Mouse (Mus musculus): Measurements from ENCODE around the gene Rchy1. TPM values are rescaled to one million over a fixed set of nuclear protein-coding genes. Genes with fewer than 3 reads are reported as not detected.

Gene Rchy1
- total RNA-seq (2018; cell fraction: chromatin; rRNA removed) = 100 to 1,000 TPM in 4 of 26 experiments, 10 to 100 TPM in 22; 20.6 to 128 (median 84.2) TPM
- 10 to 100 TPM; 17.0 to 41.2 (median 25.5) TPM for total RNA-seq (2018; cell fraction: cytosol; rRNA removed)
- 100 to 1,000 TPM in 2 of 26 experiments, 10 to 100 TPM in 24; 21.8 to 115 (median 62.4) TPM for total RNA-seq (2018; cell fraction: nucleus; rRNA removed)
- 30.9 to 38.2 TPM (median 33.5 TPM) in 3 replicates for polyA plus RNA-seq (2018)

DNA sequence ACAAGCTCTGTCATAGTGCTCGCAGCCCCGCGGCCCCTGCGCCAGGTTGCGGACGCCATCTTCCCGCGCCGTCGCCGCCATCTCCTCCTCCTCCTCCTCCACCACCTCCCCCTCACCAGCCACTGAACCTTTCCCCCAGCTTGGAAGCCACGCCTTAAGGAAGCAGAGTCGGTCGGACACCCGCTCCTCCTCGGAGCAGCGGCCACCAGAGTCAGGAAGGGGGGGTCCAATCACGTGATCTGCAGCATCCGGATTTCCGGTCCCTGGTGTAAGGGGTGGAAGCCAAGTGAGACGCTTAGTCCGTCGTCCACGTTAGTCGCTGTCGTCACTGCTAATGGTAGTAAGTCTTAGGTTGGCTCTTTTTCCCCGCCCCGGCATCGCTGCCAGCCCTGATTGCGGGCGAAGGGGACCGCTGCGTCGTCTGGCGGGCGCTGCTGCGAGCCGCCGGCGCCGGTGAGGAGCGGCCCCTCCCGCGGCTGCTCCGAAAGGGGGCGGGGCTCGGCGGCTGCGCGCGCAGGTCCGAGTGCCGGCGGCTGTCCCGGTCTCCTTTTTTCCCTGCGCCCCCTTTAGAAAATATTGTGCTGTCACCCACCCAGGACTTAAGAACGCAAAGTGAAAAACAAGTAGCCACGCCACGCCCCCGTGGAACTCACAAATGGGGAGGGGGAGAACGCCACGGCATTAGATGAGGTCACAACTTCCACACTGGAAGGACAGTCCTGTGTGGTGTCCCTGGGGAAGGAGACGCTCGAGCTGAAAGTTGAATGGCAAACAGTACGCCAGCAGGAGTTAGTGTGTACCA, at the start of gene Rchy1:
Gene Rchy1, minus strand, starts transcription at position 430 of the 802 bp plus-strand sequence.
- H3K79me2 ChIP-seq (ENCODE audit: inconsistent target) = peaks cover 40% of the 10 kb centered on the region
- no peaks in the 10 kb centered on the region; the same call in 1 of the 2 replicates for H3K36me3 ChIP-seq (ENCODE audit: inconsistent target)
- H3K4me3 ChIP-seq (ENCODE audit: inconsistent target) = peak within 1 kb of the TSS; percentile 65
- H3K27ac ChIP-seq = peak within 1 kb of the TSS; percentile 98
- 2% methylated on average over 54 of the region's 65 CpGs for WGBS (ENCODE audit: missing documents)

GRCm38 (mm10) chr5:92011756-92012155, 48.9 kb upstream of the Rchy1 start:
- no peak overlapping the region for H3K27ac ChIP-seq
- no peak overlapping the region for H3K4me3 ChIP-seq (ENCODE audit: inconsistent target)
- 92% methylated on average over 7 of the region's 7 CpGs for WGBS (ENCODE audit: missing documents)
- no peaks in the 10 kb centered on the region for H3K36me3 ChIP-seq (ENCODE audit: inconsistent target)
- H3K79me2 ChIP-seq (ENCODE audit: inconsistent target) = no peaks in the 10 kb centered on the region

DNA sequence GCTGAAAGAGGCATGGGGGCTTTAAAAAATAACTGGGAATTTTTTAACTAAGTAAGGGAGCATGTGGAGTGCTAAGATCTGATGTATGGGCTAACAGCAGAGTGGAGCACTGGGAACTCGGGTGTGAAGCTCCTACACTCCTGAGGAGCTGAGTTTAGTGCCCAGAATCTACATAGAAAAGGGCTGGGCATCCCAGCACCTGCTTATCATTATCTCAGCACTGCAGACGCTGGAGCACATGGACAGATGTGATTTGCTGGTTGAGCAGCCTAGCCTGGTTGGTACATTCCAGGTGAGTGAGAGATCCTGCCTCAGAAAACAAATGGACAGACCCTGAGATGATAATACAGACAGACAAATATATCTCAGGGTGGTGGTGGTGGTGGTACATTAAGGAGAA, 47.0 kb upstream of the Rchy1 start:
- Histone ChIP-seq H3K4me3 (ENCODE audit: inconsistent target) (no peak overlapping the region), H3K79me2 (ENCODE audit: inconsistent target) (no peaks in the 10 kb centered on the region), H3K36me3 (ENCODE audit: inconsistent target) (no peaks in the 10 kb centered on the region), H3K27ac (no peak overlapping the region)
- WGBS (ENCODE audit: missing documents) = 77% methylated on average over 2 of the region's 2 CpGs

DNA sequence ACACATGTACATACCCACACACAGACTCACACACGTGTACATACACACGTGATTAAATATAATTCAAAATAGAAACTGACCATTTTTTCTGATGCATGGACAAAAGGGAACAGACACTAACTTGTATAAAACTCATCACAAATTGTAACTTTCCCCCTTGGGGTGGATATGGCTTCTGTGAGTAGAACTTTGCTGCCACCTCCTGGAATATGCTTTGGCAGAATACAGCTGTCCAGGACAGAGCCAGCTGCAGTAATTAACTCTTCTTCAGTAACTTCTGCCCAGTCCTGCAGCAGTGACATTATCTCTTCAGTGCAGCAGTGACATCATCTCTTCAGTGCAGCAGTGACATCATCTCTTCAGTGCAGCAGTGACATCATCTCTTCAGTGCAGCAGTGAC, 40.1 kb upstream of the Rchy1 start:
- WGBS (ENCODE audit: missing documents) = 64% methylated on average over 2 of the region's 2 CpGs
- no peak overlapping the region for H3K27ac ChIP-seq
- H3K36me3 ChIP-seq (ENCODE audit: inconsistent target) = no peaks in the 10 kb centered on the region
- H3K4me3 ChIP-seq (ENCODE audit: inconsistent target) = no peak overlapping the region
- no peaks in the 10 kb centered on the region for H3K79me2 ChIP-seq (ENCODE audit: inconsistent target)

- WGBS (ENCODE audit: missing documents) = 12% methylated on average over 2 of the region's 2 CpGs
- H3K36me3 ChIP-seq (ENCODE audit: inconsistent target) = no peaks in the 10 kb centered on the region
- no peak overlapping the region for H3K27ac ChIP-seq
- no peak overlapping the region for H3K4me3 ChIP-seq (ENCODE audit: inconsistent target)
- H3K79me2 ChIP-seq (ENCODE audit: inconsistent target) = no peaks in the 10 kb centered on the region
Measured at GRCm38 (mm10) chr5:92000770-92001169, 37.9 kb upstream of the Rchy1 start.

DNA sequence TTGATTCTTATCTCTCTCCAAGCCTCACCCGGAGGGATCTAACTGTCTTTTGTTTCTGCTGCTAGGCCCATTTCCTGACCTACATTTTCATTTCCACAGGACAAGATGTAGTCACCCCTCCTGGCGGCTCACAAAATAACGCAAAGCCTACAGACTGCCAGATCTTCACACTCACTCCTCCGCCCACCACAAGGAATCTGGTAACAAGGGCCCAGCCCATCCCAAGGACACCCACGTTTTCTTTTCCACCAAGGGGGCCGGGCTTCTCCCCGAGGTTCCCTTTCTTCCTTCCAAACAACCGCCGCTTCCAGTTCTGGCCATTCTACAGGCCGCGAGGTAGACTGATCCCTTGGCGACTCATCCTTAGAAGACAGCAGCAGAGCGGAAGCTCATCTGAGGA, 31.7 kb upstream of the Rchy1 start:
- 84% methylated on average over 8 of the region's 13 CpGs for WGBS (ENCODE audit: missing documents)
- no peaks in the 10 kb centered on the region for H3K79me2 ChIP-seq (ENCODE audit: inconsistent target)
- H3K4me3 ChIP-seq (ENCODE audit: inconsistent target) = no peak overlapping the region
- no peaks in the 10 kb centered on the region for H3K36me3 ChIP-seq (ENCODE audit: inconsistent target)
- H3K27ac ChIP-seq = no peak overlapping the region

DNA sequence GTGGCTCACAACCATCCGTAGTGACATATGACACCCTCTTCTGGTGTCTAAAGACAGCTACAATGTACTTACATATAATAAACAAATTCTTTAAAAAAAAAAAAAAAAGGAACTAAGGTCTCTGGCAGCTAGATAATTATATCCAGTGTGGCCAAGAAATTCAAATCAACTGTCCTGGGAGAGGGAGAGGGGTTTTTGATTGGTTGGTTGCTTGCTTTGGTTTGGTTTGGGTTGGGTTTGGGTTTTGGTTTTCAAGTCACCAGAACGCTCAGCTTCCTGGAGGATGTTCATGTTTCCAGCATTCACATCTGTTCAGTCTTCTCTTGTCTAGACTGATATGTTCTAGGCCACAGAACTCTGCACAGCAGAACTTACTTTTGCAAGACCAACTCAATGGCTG, 30.2 kb upstream of the Rchy1 start:
- no peaks in the 10 kb centered on the region for H3K36me3 ChIP-seq (ENCODE audit: inconsistent target)
- WGBS (ENCODE audit: missing documents) = 89% methylated on average over 2 of the region's 2 CpGs
- H3K27ac ChIP-seq = no peak overlapping the region
- H3K4me3 ChIP-seq (ENCODE audit: inconsistent target) = no peak overlapping the region
- no peaks in the 10 kb centered on the region for H3K79me2 ChIP-seq (ENCODE audit: inconsistent target)

GRCm38 (mm10) chr5:91991191-91991937, 28.5 kb upstream of the Rchy1 start:
- H3K27ac ChIP-seq = no peak overlapping the region
- no peaks in the 10 kb centered on the region for H3K36me3 ChIP-seq (ENCODE audit: inconsistent target)
- 88% methylated on average over 5 of the region's 6 CpGs for WGBS (ENCODE audit: missing documents)
- H3K79me2 ChIP-seq (ENCODE audit: inconsistent target) = no peaks in the 10 kb centered on the region
- H3K4me3 ChIP-seq (ENCODE audit: inconsistent target) = no peak overlapping the region

DNA sequence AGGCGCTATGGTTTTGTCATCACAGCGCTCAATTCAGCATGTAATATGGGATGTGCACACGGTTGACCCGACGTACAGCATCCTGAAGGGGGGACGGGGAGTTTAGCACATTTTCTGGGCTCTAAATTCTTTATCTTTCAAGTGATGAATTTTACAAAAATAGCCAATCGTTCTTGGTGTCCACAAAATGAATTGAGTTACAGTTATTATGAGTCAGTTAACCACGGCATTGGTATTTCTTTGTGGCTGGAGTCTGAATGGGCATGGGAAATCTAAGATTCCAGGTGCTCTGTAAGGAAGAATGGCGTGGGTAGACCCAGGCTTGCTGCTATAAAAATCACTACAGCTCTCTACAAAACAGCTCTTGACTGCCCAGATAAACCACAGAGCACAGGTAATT, 26.4 kb upstream of the Rchy1 start:
- H3K79me2 ChIP-seq (ENCODE audit: inconsistent target) = no peaks in the 10 kb centered on the region
- 87% methylated on average over 9 of the region's 9 CpGs for WGBS (ENCODE audit: missing documents)
- no peak overlapping the region for H3K4me3 ChIP-seq (ENCODE audit: inconsistent target)
- no peaks in the 10 kb centered on the region for H3K36me3 ChIP-seq (ENCODE audit: inconsistent target)
- no peak overlapping the region for H3K27ac ChIP-seq

- no peak overlapping the region for H3K27ac ChIP-seq
- H3K4me3 ChIP-seq (ENCODE audit: inconsistent target) = no peak overlapping the region
- H3K79me2 ChIP-seq (ENCODE audit: inconsistent target) = no peaks in the 10 kb centered on the region
- H3K36me3 ChIP-seq (ENCODE audit: inconsistent target) = no peaks in the 10 kb centered on the region
- 96% methylated on average over 2 of the region's 2 CpGs for WGBS (ENCODE audit: missing documents)
Measured at GRCm38 (mm10) chr5:91987799-91988198, 24.9 kb upstream of the Rchy1 start.

- 75% methylated on average over 4 of the region's 4 CpGs for WGBS (ENCODE audit: missing documents)
- Histone ChIP-seq H3K27ac (no peak within 1 kb of the TSS), H3K4me3 (ENCODE audit: inconsistent target) (no peak within 1 kb of the TSS), H3K79me2 (ENCODE audit: inconsistent target) (no peaks in the 10 kb centered on the region), H3K36me3 (ENCODE audit: inconsistent target) (no peaks in the 10 kb centered on the region)
Measured at GRCm38 (mm10) chr5:91987236-91987635, 24.4 kb upstream of the Rchy1 start, which contains the start of gene Odaph. TSS of gene Odaph (plus strand) at chr5:91987475.

DNA sequence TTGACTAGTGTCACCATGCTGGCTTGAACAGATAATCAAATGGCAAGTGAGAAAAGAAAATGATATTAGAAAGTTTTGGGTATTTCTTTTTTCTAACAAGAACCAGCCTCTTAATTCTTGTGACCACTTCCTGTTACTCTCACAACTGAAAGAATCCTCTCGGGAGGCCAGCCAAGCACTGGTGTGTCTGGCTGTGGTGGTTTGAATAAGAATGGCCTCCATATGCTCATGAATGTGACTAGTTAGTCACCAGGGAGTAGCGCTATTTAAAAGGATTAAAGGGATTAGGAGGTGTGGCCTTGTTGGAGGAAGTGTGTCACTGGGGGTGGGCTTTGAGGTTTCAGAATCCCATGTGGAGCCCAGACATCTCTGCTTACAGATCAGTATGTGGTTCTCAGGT, 22.9 kb upstream of the Rchy1 start:
- WGBS (ENCODE audit: missing documents) = 74% methylated on average over 2 of the region's 2 CpGs
- Histone ChIP-seq H3K4me3 (ENCODE audit: inconsistent target) (no peak overlapping the region), H3K27ac (no peak overlapping the region), H3K79me2 (ENCODE audit: inconsistent target) (no peaks in the 10 kb centered on the region), H3K36me3 (ENCODE audit: inconsistent target) (no peaks in the 10 kb centered on the region)

- WGBS (ENCODE audit: missing documents) = 84% methylated on average over 2 of the region's 2 CpGs
- H3K27ac ChIP-seq = no peak overlapping the region
- no peaks in the 10 kb centered on the region for H3K79me2 ChIP-seq (ENCODE audit: inconsistent target)
Measured at GRCm38 (mm10) chr5:91983490-91983889, 20.6 kb upstream of the Rchy1 start.

DNA sequence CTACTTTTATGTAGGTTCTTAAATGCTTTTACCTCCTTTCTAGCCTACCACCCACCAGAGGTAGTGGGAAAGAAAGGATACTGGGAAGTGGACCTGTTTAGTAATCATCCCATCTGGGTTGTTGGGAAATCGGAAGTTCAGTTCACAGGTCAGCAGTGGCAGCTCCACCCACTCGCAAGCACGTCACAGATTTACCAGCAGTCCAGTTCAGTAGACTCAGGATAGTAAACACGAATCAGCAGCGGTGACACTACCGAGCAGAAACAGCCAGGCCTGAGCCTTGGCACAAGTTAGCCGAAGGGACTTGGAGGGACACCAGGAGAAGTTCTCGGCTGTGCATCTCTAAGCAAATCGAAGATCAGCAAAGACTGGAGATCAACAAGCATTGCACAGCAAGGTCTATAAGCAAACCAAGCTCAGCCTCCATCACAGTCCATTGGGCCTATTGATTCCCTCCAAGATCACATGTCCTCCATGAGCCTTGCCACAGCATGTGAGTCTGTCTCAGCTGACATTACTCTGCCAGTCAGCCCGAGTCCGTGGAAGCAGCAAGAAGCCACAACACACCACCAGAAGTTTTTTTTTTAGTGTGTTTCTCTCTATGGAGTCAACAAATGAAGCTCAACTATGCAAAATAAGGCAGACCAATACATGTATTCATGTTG, 18.4 kb upstream of the Rchy1 start:
- H3K79me2 ChIP-seq (ENCODE audit: inconsistent target) = no peaks in the 10 kb centered on the region
- 96% methylated on average over 11 of the region's 11 CpGs for WGBS (ENCODE audit: missing documents)
- no peak overlapping the region for H3K4me3 ChIP-seq (ENCODE audit: inconsistent target)
- no peaks in the 10 kb centered on the region for H3K36me3 ChIP-seq (ENCODE audit: inconsistent target)
- H3K27ac ChIP-seq = no peak overlapping the region

More at GRCm38 (mm10) chr5:91983490-91983889, 20.6 kb upstream of the Rchy1 start:
- H3K36me3 ChIP-seq (ENCODE audit: inconsistent target) = no peaks in the 10 kb centered on the region
- H3K4me3 ChIP-seq (ENCODE audit: inconsistent target) = no peak overlapping the region

Measured in macrophage (primary cell).